Mouse (Mus musculus) heart, embryonic 14.5 days (tissue): ENCODE measurements at regions not wholly inside any gene's neighbourhood (a gene's known extent, or its start where the extent isn't known, plus 50 kb on each side); places are given as distances from the start of the nearest gene placed in this dataset.

Experiments used
- ATAC-seq: fragments of 200-750 bp; cut with Nextera tagmentation; 2 replicates; pipeline ENCODE4 v1.8.0; 2017; ENCODE audit warnings: low read depth, moderate TSS enrichment; ENCODE audit not compliant: insufficient number of reproducible peaks, insufficient read depth, low FRiP score
- H3K27ac ChIP-seq, 2 experiments: fragments of 200-500 bp in 1 of 2; fragments of 300-500 bp in 1 of 2; sonication (generic) in 1 of 2; replicated peaks in 1 of 2; 2 replicates each; pipeline ENCODE4 v1.5.1; 2012 to 2014; ENCODE audit warnings: low read depth in 2 of 2, low read length in 2 of 2, control low read depth in 1 of 2, mild to moderate bottlenecking in 1 of 2, mixed read lengths in 1 of 2; ENCODE audit not compliant: control insufficient read depth in 1 of 2, insufficient read depth in 1 of 2
- H3K27me3 ChIP-seq: fragments of 300-500 bp; sonication (generic); 2 replicates; pipeline ENCODE4 v1.6.1; 2014; ENCODE audit warnings: mild to moderate bottlenecking, low read length, control low read depth; ENCODE audit not compliant: control insufficient read depth, insufficient read depth
- H3K36me3 ChIP-seq: fragments of 300-500 bp; sonication (generic); 2 replicates; pipeline ENCODE4 v1.6.1; 2014; ENCODE audit warnings: mild to moderate bottlenecking, control low read depth, low read length, mixed read lengths; ENCODE audit not compliant: control insufficient read depth, insufficient read depth
- H3K4me1 ChIP-seq, 2 experiments: fragments of 200-500 bp in 1 of 2; fragments of 300-500 bp in 1 of 2; sonication (generic) in 1 of 2; 2 replicates each; pipeline ENCODE4 v1.6.1; 2012 to 2014; ENCODE audit warnings: low read length in 2 of 2, control low read depth in 1 of 2, mixed read lengths in 1 of 2; ENCODE audit not compliant: control insufficient read depth in 2 of 2, insufficient read depth in 2 of 2
- H3K4me2 ChIP-seq: fragments of 300-500 bp; sonication (generic); 2 replicates; pipeline ENCODE4 v1.6.1; 2014; ENCODE audit warnings: mild to moderate bottlenecking, low read length
- H3K4me3 ChIP-seq, 2 experiments: fragments of 200-500 bp in 1 of 2; fragments of 300-500 bp in 1 of 2; sonication (generic) in 1 of 2; 2 replicates each; pipeline ENCODE4 v1.5.1; 2012 to 2014; ENCODE audit warnings: low read length in 2 of 2, mild to moderate bottlenecking in 2 of 2, control low read depth in 1 of 2, low read depth in 1 of 2, moderate library complexity in 1 of 2; ENCODE audit not compliant: control insufficient read depth in 1 of 2, insufficient read depth in 1 of 2
- H3K9ac ChIP-seq: fragments of 300-500 bp; sonication (generic); 2 replicates; pipeline ENCODE4 v1.6.1; 2014; ENCODE audit warnings: mild to moderate bottlenecking, low read length
- H3K9me3 ChIP-seq: fragments of 300-500 bp; sonication (generic); 2 replicates; pipeline ENCODE4 v1.6.1; 2016; ENCODE audit warnings: low read length, control low read depth; ENCODE audit not compliant: control insufficient read depth
- WGBS: fragments of 180-500 bp; shearing (Covaris S2); extraction: QIAGEN DNeasy Blood & Tissue Kit; methylation state at CpG from one replicate; pipeline ENCODE4 v1.1.7; 2014; 5-methylcytosine and 5-hydroxymethylcytosine counted together

DNA sequence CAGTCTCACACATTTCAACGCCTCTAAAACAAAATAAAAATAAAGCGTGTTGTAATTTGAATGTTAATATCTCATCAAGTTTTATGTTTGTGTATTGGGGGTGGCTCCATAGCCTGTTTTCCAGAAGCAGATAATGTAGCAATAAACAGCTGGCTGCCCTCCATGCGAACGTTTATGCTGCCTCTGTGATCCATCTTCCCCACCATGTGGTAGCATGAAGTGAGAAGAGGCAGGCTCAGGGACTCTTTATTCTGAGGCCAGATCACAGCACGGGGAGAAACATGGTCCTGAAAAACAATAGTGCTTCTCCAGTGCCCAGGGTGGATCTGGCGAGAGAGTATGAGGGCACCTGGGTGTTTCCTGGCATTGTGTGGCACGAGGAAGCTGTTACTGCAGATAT lies 271.4 kb downstream of the 1700009N14Rik start:
- H3K27ac ChIP-seq = no peak overlapping the region
- H3K9ac ChIP-seq = no peak overlapping the region
- ATAC-seq = no peak
- 0 out of 2 replicates have a peak, but pooled peaks cover 3% of the 10 kb centered on the region for H3K9me3 ChIP-seq
- no peaks in the 10 kb centered on the region for H3K4me1 ChIP-seq
- H3K4me3 ChIP-seq = no peak overlapping the region
- H3K36me3 ChIP-seq = no peaks in the 10 kb centered on the region
- no peaks in the 10 kb centered on the region for H3K27me3 ChIP-seq
- 77% methylated on average over 7 of the region's 7 CpGs for WGBS
- H3K4me2 ChIP-seq = no peak overlapping the region

DNA sequence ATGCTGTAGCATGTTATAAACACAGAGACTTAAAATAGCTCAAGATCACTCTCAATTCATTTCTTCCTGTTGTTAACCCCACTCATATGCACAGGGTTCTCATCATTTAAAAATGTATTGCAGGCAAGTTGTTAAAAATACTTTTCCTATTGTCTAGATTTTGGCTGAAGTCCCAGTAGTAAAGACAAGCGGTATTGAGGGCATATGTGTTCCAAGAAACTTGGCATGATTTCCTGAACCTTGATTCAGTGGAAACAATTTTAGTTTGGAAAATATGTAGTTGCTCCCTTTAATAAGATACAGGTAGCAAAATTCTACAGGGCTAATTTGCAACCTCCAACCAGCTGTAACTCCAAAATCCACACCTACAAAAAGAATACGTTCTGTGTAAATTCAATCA lies 315.5 kb downstream of the 1700009N14Rik start:
- H3K27ac ChIP-seq = peak overlapping the region in 1 of 2 experiments; percentile 22; a peak in 2 of 4 replicates
- WGBS = 50% methylated on average over 2 of the region's 2 CpGs
- no peak overlapping the region for H3K9ac ChIP-seq
- peaks cover 6% of the 10 kb centered on the region; the same call in 1 of the 2 replicates for H3K9me3 ChIP-seq
- no peaks in the 10 kb centered on the region for H3K27me3 ChIP-seq
- H3K4me3 ChIP-seq = no peak overlapping the region
- H3K36me3 ChIP-seq = no peaks in the 10 kb centered on the region
- H3K4me2 ChIP-seq = no peak overlapping the region
- no peaks in the 10 kb centered on the region; a peak in 1 of 4 replicates for H3K4me1 ChIP-seq
- ATAC-seq = no peak

DNA sequence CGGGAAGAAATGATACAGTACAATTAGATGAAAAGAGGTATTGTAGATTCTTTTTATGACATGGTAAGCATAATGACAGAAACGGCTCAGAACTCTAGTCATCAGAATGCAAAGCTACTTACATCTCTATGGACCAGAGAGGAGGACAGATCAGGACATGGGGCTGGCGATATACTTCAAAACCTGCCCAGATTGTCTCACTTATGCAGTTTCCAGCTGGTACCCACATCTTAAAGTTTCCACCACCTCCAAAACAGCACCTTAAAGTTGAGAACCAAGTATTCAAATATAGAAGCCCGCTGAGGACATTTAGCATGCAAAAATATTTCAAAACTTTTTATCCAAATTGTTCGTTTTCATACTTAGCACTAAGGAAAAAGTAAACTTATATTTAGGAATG lies 341.0 kb downstream of the 1700009N14Rik start:
- no peaks in the 10 kb centered on the region for H3K9me3 ChIP-seq
- H3K27me3 ChIP-seq = no peaks in the 10 kb centered on the region
- H3K9ac ChIP-seq = no peak overlapping the region
- H3K27ac ChIP-seq = no peak overlapping the region
- no peak for ATAC-seq
- 75% methylated on average over 5 of the region's 5 CpGs for WGBS
- H3K4me2 ChIP-seq = no peak overlapping the region
- H3K4me1 ChIP-seq = no peaks in the 10 kb centered on the region
- no peaks in the 10 kb centered on the region for H3K36me3 ChIP-seq
- no peak overlapping the region for H3K4me3 ChIP-seq

DNA sequence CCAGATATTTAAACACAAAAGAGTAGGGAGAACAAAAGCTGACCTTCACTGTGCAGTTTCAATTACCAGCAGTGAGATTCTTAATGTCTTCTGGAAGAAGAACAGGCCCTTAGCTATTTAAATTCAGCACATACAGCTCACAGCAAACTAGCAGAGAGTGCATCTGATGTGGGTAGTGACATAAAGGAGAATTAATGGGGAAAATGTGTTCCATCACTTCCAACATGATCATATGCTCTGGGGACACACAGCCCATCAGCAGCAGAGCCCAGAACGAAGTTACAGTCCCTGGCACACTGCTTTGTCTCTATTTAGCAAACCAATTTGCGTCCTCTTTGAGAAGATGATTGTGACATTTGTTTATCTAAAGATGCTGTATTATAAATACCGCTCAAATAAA lies 332.9 kb upstream of the Aco1 start:
- 81% methylated on average over 3 of the region's 3 CpGs for WGBS

DNA sequence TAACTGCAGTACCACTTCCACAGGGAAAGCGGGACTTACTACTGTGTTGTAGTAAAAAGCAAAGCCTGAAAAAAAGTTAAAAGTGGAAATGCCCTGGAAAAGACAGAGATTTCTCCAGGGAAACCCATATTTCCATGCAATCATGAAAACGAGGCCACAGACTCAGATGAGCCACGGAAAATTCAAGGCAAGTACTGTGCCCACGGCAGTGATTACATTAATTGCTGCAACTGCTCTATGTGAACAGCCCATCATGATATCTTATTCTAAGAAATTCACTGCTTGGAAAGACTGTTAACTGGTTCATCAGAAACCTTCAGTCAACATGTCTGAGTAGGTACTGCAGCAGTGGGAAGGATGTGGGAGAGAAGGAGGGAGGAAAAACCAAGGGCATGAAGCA lies 330.1 kb upstream of the Aco1 start:
- WGBS = 78% methylated on average over 4 of the region's 4 CpGs
- Histone ChIP-seq H3K27ac (no peak overlapping the region), H3K9ac (no peak overlapping the region), H3K4me3 (no peak overlapping the region), H3K4me1 (no peaks in the 10 kb centered on the region), H3K4me2 (no peak overlapping the region), H3K36me3 (no peaks in the 10 kb centered on the region), H3K27me3 (no peaks in the 10 kb centered on the region), H3K9me3 (no peaks in the 10 kb centered on the region)
- ATAC-seq = no peak

More for the DNA sequence above, 332.9 kb upstream of the Aco1 start:
- Histone ChIP-seq H3K27me3 (no peaks in the 10 kb centered on the region), H3K4me3 (no peak overlapping the region), H3K9ac (no peak overlapping the region), H3K4me2 (no peak overlapping the region), H3K27ac (no peak overlapping the region), H3K9me3 (no peaks in the 10 kb centered on the region), H3K4me1 (no peaks in the 10 kb centered on the region), H3K36me3 (no peaks in the 10 kb centered on the region)
- ATAC-seq = no peak

DNA sequence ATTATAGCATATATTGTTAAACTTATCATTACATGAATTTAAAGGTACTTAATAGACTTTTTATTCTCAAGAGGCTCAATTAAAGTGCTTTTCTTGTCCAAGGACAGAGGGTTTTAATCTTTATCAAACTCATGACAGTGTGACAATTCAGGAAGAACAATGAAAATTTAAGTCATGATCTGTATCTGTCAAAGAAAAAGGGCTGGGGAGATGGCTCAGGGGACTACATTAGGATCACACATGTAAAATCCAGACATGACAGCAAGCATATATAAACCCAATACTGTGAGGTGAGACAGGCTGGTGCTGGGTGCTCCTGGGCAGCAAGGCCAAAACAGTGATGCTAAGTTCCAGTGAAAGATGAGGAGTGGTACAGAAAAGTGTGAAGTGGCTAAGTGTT lies 327.3 kb upstream of the Aco1 start:
- Histone ChIP-seq H3K27ac (no peak overlapping the region), H3K9ac (no peak overlapping the region), H3K36me3 (no peaks in the 10 kb centered on the region), H3K4me1 (no peaks in the 10 kb centered on the region), H3K27me3 (no peaks in the 10 kb centered on the region), H3K4me3 (no peak overlapping the region), H3K9me3 (no peaks in the 10 kb centered on the region), H3K4me2 (no peak overlapping the region)
- ATAC-seq = no peak

DNA sequence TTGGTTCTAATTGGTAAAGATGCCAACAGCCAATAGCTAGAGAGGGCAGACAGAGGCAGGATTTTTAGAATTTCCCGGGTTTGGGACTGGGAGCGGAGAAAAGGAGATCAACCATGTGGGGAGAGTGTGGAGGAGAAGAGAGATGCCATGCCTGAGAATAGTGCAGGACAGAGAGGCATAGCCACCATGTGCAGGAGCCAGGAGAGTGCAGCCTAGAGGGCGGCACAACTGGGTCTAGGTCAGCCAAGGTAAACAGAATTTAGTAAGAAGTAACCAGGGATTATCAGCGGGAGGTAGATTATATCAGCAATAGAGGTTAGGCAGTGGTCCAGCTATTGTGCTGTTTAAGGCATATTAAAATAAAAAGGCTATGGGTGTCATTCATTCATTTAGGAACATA lies 325.2 kb upstream of the Aco1 start:
- Histone ChIP-seq H3K9ac (no peak overlapping the region), H3K27me3 (no peaks in the 10 kb centered on the region), H3K9me3 (no peaks in the 10 kb centered on the region), H3K4me3 (no peak overlapping the region), H3K27ac (no peak overlapping the region), H3K36me3 (no peaks in the 10 kb centered on the region), H3K4me2 (no peak overlapping the region), H3K4me1 (no peaks in the 10 kb centered on the region)
- ATAC-seq = no peak
- 71% methylated on average over 4 of the region's 4 CpGs for WGBS

DNA sequence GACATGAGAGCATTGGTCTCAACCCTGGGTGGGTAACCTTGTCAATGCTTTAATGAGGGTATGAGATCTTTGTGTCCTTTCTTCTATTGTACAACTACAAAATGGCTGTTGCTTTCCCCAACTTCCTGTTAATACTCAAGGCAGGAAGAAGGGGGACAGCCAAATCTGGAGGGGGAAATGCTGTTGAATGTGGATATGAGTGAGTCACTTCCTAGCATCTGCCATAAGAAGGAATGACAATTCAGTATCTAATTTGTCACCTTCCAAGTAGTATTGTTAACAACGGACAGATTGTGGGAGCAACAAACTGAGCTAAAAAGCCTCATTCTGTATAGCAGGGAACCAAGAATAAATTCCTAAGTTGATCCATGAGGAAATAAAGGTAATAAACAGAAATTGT lies 309.2 kb upstream of the Aco1 start:
- H3K4me3 ChIP-seq = no peak overlapping the region
- no peaks in the 10 kb centered on the region for H3K36me3 ChIP-seq
- H3K9me3 ChIP-seq = no peaks in the 10 kb centered on the region
- H3K27ac ChIP-seq = no peak overlapping the region; a peak in 1 of 4 replicates
- no peak overlapping the region for H3K9ac ChIP-seq
- 60% methylated on average over 1 of the region's 1 CpGs for WGBS
- H3K4me1 ChIP-seq = no peaks in the 10 kb centered on the region
- H3K27me3 ChIP-seq = no peaks in the 10 kb centered on the region
- no peak for ATAC-seq
- no peak overlapping the region for H3K4me2 ChIP-seq
